Mouse (Mus musculus): ENCODE measurements at regions not wholly inside any gene's neighbourhood (a gene's known extent, or its start where the extent isn't known, plus 50 kb on each side); places are given as distances from the start of the nearest gene placed in this dataset.

DNA sequence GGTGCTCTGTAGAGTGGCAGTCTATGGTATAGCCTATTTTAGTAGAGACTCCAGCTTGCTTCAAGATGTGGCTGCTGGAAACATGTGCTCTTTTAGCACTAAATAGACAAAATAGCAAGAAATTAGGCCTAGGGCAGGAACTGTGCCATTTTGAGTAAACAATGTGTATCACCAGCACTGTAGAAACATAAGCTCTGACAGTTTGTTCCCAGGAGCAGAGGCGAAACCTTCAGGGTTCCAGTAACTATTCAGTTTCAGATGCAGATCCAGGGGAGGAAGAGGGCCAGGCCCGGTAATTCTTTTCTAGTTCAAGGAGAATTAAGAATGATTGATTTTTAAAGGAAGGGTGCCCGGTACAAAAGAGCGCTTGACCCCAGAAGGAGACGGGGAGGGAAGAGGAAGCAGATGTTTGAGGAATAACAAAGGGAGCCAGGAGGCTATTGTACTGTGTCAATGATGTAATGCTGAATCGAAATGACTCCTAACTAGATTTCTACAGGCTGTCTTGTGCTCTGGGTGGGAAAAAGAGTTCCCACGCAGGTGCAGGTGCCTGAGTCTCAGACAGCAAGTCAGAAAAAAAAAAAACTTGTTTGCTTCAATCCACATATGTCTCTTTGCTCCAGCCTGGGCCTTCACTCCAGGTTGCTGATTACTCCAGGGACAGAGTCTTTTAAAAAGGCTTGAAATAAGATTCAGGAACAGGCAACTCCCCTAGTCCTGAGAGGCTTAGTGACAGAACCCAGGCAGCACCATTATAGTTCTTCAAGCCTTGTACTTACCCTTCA is 57.4 kb upstream of the Tex13c2 start:
- DNase-seq = peak; percentile 87

Data from heart, adult 11 months (tissue).